Mouse (Mus musculus) thymus, adult 2 months (tissue): ENCODE measurements at regions not wholly inside any gene's neighbourhood (a gene's known extent, or its start where the extent isn't known, plus 50 kb on each side); places are given as distances from the start of the nearest gene placed in this dataset.
"Not testable (repeated sequence)": the region's sequence is repeated elsewhere in the genome, so short reads cannot be mapped to it uniquely, and the experiment has no call there.

Experiments used
- CTCF ChIP-seq: fragments of 200-500 bp; IDR thresholded peaks from 2 replicates; pipeline ENCODE4 v1.5.1; 2012; ENCODE audit warnings: mild to moderate bottlenecking, control low read depth, low read length, moderate library complexity, borderline replicate concordance; ENCODE audit not compliant: control insufficient read depth, poor library complexity, insufficient read depth; ENCODE audit errors: extremely low read depth
- POLR2A ChIP-seq: fragments of 200-500 bp; IDR thresholded peaks from 2 replicates; pipeline ENCODE4 v1.6.1; 2012; ENCODE audit warnings: mild to moderate bottlenecking, low read length, control low read depth, moderate library complexity; ENCODE audit not compliant: control insufficient read depth, poor library complexity, insufficient read depth; ENCODE audit errors: extremely low read depth

DNA sequence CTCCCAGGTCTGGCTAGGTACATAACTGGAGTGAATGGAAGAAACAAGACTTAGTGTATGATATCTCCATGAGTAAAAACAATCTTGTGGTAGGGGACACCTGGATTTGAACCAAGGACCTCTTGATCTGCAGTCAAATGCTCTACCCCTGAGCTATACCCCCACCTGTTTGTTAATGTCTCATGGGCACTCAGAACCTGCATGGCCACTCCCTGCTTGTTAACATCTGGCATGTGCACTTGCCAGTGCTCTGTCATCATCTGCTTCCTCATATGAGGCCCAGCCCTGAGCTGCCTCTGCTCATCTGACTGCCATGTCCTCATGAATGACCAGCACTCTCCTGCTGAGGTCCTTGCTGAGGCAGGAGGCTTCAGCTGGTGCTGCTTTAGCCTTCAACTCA lies 142.4 kb upstream of the Krba1 start:
- not testable (repeated sequence) for TF ChIP-seq CTCF, POLR2A
